Mouse (Mus musculus): ENCODE measurements around the gene Mycbp. TPM values are rescaled to one million over a fixed set of nuclear protein-coding genes. Genes with fewer than 3 reads are reported as not detected.
"Not testable (repeated sequence)": the region's sequence is repeated elsewhere in the genome, so short reads cannot be mapped to it uniquely, and the experiment has no call there.

The Mycbp gene
- polyA plus RNA-seq, 1 experiment from 2014 or later: 51.5 TPM

- Histone ChIP-seq H3K27me3 (no peaks in the 10 kb centered on the region), H3K9me3 (no peaks in the 10 kb centered on the region), H3K4me1 (peaks cover 11% of the 10 kb centered on the region), H3K4me3 (no peak overlapping the region), H3K9ac (replicated peaks) (no peak overlapping the region), H3K36me3 (peaks cover 22% of the 10 kb centered on the region), H3K4me2 (replicated peaks) (no peak overlapping the region), H3K27ac (replicated peaks) (no peak overlapping the region)
- no peak for ATAC-seq (ENCODE audit: low FRiP score, low read depth)
- WGBS: 89% methylated on average over 2 of the region's 2 CpGs
Measured at GRCm38 (mm10) chr4:123912431-123912830, 7.8 kb downstream of the Mycbp start.

GRCm38 (mm10) chr4:123916748-123917547, 12.3 kb downstream of the Mycbp start, which contains the start of gene Rragc:
Gene Rragc (plus strand): TSS chr4:123917446.
- Histone ChIP-seq H3K4me3 (peak within 1 kb of the TSS; percentile 99), H3K9me3 (no peaks in the 10 kb centered on the region), H3K27me3 (no peaks in the 10 kb centered on the region), H3K9ac (replicated peaks) (peak within 1 kb of the TSS; percentile 96), H3K27ac (replicated peaks) (peak within 1 kb of the TSS; percentile 83), H3K4me1 (peaks cover 24% of the 10 kb centered on the region), H3K4me2 (replicated peaks) (peak within 1 kb of the TSS; percentile 95), H3K36me3 (peaks cover 33% of the 10 kb centered on the region)
- peak; percentile 100 for ATAC-seq (ENCODE audit: low FRiP score, low read depth)
- WGBS: 2% methylated on average over 49 of the region's 49 CpGs

- peak within 1 kb of the TSS; percentile 83 for H3K27ac ChIP-seq (replicated peaks)
- peaks cover 31% of the 10 kb centered on the region for H3K36me3 ChIP-seq
- H3K27me3 ChIP-seq: no peaks in the 10 kb centered on the region
- H3K4me3 ChIP-seq: peak within 1 kb of the TSS; percentile 99
- H3K4me1 ChIP-seq: peaks cover 24% of the 10 kb centered on the region
- peak; percentile 59 for ATAC-seq (ENCODE audit: low FRiP score, low read depth)
- H3K4me2 ChIP-seq (replicated peaks): peak within 1 kb of the TSS; percentile 95
- WGBS: under 1% methylated on average over 60 of the region's 63 CpGs
- no peaks in the 10 kb centered on the region for H3K9me3 ChIP-seq
- peak within 1 kb of the TSS; percentile 96 for H3K9ac ChIP-seq (replicated peaks)
Measured at GRCm38 (mm10) chr4:123917548-123918140, 13.0 kb downstream of the Mycbp start, which contains the start of gene 4930535I16Rik. Gene 4930535I16Rik (minus strand): TSS chr4:123918022.

- no peaks in the 10 kb centered on the region for H3K9me3 ChIP-seq
- H3K27me3 ChIP-seq: no peaks in the 10 kb centered on the region
- H3K9ac ChIP-seq (replicated peaks): peak overlapping the region; percentile 96; the same call in 1 of the 2 replicates
- ATAC-seq (ENCODE audit: low FRiP score, low read depth): no peak
- peak overlapping the region; percentile 95 for H3K4me2 ChIP-seq (replicated peaks)
- 60% methylated on average over 2 of the region's 2 CpGs for whole genome bisulfite sequencing
- H3K36me3 ChIP-seq: peaks cover 31% of the 10 kb centered on the region
- peak overlapping the region; percentile 99; the same call in 1 of the 2 replicates for H3K4me3 ChIP-seq
- no peak overlapping the region for H3K27ac ChIP-seq (replicated peaks)
- H3K4me1 ChIP-seq: peaks cover 24% of the 10 kb centered on the region
Measured at GRCm38 (mm10) chr4:123918851-123919250, 14.2 kb downstream of the Mycbp start.

GRCm38 (mm10) chr4:123921055-123921565, 16.5 kb downstream of the Mycbp start:
- Histone ChIP-seq H3K9ac (replicated peaks) (no peak overlapping the region), H3K4me3 (no peak overlapping the region), H3K27ac (replicated peaks) (no peak overlapping the region), H3K36me3 (peaks cover 52% of the 10 kb centered on the region), H3K27me3 (no peaks in the 10 kb centered on the region), H3K9me3 (no peaks in the 10 kb centered on the region), H3K4me2 (replicated peaks) (no peak overlapping the region), H3K4me1 (peaks cover 18% of the 10 kb centered on the region)
- 92% methylated on average over 4 of the region's 4 CpGs for WGBS
- ATAC-seq (ENCODE audit: low FRiP score, low read depth): no peak

GRCm38 (mm10) chr4:123927961-123928360, 23.3 kb downstream of the Mycbp start:
- Histone ChIP-seq H3K27ac (replicated peaks) (no peak overlapping the region), H3K9me3 (no peaks in the 10 kb centered on the region), H3K4me2 (replicated peaks) (no peak overlapping the region), H3K27me3 (no peaks in the 10 kb centered on the region), H3K4me1 (no peaks in the 10 kb centered on the region), H3K9ac (replicated peaks) (no peak overlapping the region), H3K36me3 (peaks cover 81% of the 10 kb centered on the region), H3K4me3 (no peak overlapping the region)
- ATAC-seq (ENCODE audit: low FRiP score, low read depth): no peak

- Histone ChIP-seq H3K9ac (replicated peaks) (no peak overlapping the region), H3K27ac (replicated peaks) (no peak overlapping the region), H3K27me3 (no peaks in the 10 kb centered on the region), H3K9me3 (no peaks in the 10 kb centered on the region), H3K4me3 (no peak overlapping the region), H3K36me3 (peaks cover 76% of the 10 kb centered on the region), H3K4me2 (replicated peaks) (no peak overlapping the region), H3K4me1 (no peaks in the 10 kb centered on the region)
- ATAC-seq (ENCODE audit: low FRiP score, low read depth): no peak
- 96% methylated on average over 4 of the region's 4 CpGs for WGBS
Measured at GRCm38 (mm10) chr4:123929994-123930393, 25.4 kb downstream of the Mycbp start.

GRCm38 (mm10) chr4:123934306-123934705, 29.7 kb downstream of the Mycbp start:
- WGBS: 98% methylated on average over 4 of the region's 4 CpGs
- Histone ChIP-seq H3K4me3 (no peak overlapping the region), H3K27ac (replicated peaks) (no peak overlapping the region), H3K27me3 (no peaks in the 10 kb centered on the region), H3K4me2 (replicated peaks) (no peak overlapping the region), H3K36me3 (peaks cover 62% of the 10 kb centered on the region), H3K9ac (replicated peaks) (no peak overlapping the region), H3K9me3 (no peaks in the 10 kb centered on the region), H3K4me1 (no peaks in the 10 kb centered on the region)
- no peak for ATAC-seq (ENCODE audit: low FRiP score, low read depth)

GRCm38 (mm10) chr4:123936059-123936458, 31.4 kb downstream of the Mycbp start:
- Histone ChIP-seq H3K36me3 (peaks cover 45% of the 10 kb centered on the region), H3K4me2 (replicated peaks) (no peak overlapping the region), H3K4me3 (no peak overlapping the region), H3K27ac (replicated peaks) (no peak overlapping the region), H3K4me1 (no peaks in the 10 kb centered on the region), H3K9ac (replicated peaks) (no peak overlapping the region), H3K9me3 (no peaks in the 10 kb centered on the region), H3K27me3 (no peaks in the 10 kb centered on the region)
- WGBS: 94% methylated on average over 7 of the region's 7 CpGs
- no peak for ATAC-seq (ENCODE audit: low FRiP score, low read depth)

- H3K27me3 ChIP-seq: no peaks in the 10 kb centered on the region
- H3K27ac ChIP-seq (replicated peaks): no peak overlapping the region
- peaks cover 23% of the 10 kb centered on the region for H3K36me3 ChIP-seq
- 5% methylated on average over 4 of the region's 4 CpGs for WGBS
- H3K4me2 ChIP-seq (replicated peaks): no peak overlapping the region
- no peaks in the 10 kb centered on the region for H3K4me1 ChIP-seq
- H3K4me3 ChIP-seq: no peak overlapping the region
- no peak overlapping the region for H3K9ac ChIP-seq (replicated peaks)
- H3K9me3 ChIP-seq: no peaks in the 10 kb centered on the region
- ATAC-seq (ENCODE audit: low FRiP score, low read depth): no peak
Measured at GRCm38 (mm10) chr4:123939838-123940237, 35.2 kb downstream of the Mycbp start.

- H3K9me3 ChIP-seq; H3K4me1 ChIP-seq; ATAC-seq (ENCODE audit: low FRiP score, low read depth); H3K4me2 ChIP-seq (replicated peaks); H3K9ac ChIP-seq (replicated peaks); H3K27ac ChIP-seq (replicated peaks); H3K27me3 ChIP-seq; H3K4me3 ChIP-seq: not testable (repeated sequence)
- H3K36me3 ChIP-seq: peaks cover 14% of the 10 kb centered on the region
- 86% methylated on average over 7 of the region's 7 CpGs for WGBS
Measured at GRCm38 (mm10) chr4:123940878-123941277, 36.2 kb downstream of the Mycbp start.

- H3K4me1 ChIP-seq: no peaks in the 10 kb centered on the region
- ATAC-seq (ENCODE audit: low FRiP score, low read depth): no peak
Measured at GRCm38 (mm10) chr4:123946701-123947100, 42.1 kb downstream of the Mycbp start.

More at GRCm38 (mm10) chr4:123946701-123947100, 42.1 kb downstream of the Mycbp start:
- no peaks in the 10 kb centered on the region for H3K36me3 ChIP-seq
- no peak overlapping the region for H3K27ac ChIP-seq (replicated peaks)
- H3K27me3 ChIP-seq: 0 out of 2 replicates have a peak, but pooled peaks cover 11% of the 10 kb centered on the region
- H3K4me2 ChIP-seq (replicated peaks): no peak overlapping the region
- H3K9ac ChIP-seq (replicated peaks): no peak overlapping the region
- no peak overlapping the region for H3K4me3 ChIP-seq
- H3K9me3 ChIP-seq: no peaks in the 10 kb centered on the region
- WGBS: 84% methylated on average over 4 of the region's 4 CpGs
